Mouse (Mus musculus) kidney, adult 11 months (tissue): ENCODE measurements at regions not wholly inside any gene's neighbourhood (a gene's known extent, or its start where the extent isn't known, plus 50 kb on each side); places are given as distances from the start of the nearest gene placed in this dataset.

Experiments
- DNase-seq: peaks from one replicate; pipeline ENCODE4 v3.0.0; 2022

DNA sequence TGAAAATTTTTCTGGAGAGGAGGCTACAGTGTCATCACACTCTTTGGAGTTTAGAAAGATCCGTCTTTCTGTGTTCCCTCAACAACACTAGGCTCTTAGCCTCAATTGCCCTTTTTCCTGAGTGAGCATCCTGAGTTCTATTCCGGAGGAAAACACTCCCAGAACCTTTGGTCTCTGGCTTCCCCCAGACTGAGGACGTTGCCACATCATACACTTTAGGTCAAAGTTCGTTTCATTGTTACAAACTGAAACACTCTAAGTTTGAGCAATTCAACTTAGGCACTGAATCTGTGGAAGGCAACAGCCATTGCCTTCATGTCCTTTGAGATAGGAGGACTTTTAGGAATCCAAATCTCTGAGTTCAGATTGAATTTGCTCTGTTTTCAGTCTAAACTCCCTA lies 85.0 kb downstream of the Arl4a start:
- no peak for DNase-seq

DNA sequence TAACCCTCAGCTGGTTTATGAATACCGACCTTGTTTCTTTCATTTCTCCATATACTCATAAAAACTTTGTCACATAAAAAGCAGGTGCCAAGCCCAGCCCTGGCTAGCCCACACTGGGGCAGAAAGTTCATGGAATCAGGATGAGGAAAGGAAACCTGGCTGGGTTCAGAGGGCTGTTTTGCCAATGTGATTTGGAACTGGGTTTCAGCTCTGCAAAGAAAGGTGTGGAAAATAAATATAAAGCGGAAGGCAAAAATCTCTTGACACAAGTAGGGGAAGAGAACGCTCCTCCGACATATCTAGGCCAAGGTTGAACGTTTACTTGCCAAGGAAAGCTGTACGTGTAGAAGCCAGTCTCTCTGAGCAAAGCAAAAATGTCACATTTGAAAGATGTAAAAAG lies 85.9 kb downstream of the Arl4a start:
- DNase-seq, result no peak

DNA sequence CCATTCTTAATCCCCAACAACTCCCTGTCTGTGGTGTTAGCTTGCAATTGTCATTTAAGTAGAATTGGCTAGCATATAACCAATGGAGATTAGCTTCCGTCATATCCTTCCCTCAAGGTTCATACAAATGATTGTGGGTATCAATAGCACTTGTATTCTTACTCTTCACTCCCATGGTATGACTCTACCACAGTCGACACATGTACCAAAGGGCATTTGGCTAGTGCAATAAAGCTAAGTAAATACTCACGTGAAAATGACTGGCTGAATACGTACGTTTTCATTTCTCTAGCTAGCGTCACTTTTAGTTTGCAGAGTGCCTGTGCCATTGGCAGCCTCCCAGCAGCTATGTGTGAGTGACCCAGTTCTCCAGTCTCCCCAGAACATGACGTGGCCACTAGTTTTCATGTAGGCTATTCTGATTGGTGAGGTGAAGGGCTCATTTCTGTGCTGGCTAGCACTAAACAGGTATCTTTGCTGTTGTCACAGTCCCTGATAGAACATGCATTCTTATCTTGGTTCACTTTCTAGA lies 87.5 kb downstream of the Arl4a start:
- DNase-seq, result no peak

DNA sequence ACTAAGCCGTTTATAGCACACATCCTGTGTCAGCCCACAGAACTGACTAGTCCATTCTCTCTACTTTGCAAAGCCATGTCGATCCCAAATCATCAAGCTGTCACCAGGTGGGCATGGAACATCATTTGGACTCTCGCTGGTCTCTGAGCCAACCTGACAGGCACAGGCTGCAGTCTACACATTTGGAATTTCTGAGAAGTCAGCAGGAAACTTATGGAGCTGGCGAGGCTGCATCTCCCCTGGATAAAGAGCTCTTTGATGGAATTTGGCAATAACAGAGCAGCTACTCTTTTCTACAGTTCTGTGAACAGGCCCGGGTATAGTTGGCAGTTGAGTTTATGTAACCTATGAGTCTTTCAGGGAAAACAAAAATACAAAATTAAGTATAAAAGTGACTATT lies 94.9 kb downstream of the Arl4a start:
- no peak for DNase-seq

DNA sequence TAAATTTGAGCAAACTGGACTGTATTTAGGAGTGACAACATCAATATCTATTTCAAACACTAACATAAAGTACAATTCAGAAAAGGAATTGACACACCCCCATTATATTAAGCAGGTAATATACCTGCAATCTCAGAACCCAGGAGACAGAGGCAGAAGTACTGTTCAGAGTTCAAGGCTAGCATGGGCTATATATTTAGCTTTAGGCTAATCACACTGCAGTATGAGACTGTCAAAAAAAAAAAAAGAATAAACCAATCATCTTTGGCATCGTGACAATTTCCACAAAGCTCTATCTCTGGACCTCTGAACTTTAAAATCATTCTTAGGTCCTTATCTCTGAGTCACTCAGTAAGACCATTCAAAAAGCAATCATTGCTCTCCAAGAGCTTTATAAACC lies 96.7 kb downstream of the Arl4a start:
- DNase-seq, result no peak

DNA sequence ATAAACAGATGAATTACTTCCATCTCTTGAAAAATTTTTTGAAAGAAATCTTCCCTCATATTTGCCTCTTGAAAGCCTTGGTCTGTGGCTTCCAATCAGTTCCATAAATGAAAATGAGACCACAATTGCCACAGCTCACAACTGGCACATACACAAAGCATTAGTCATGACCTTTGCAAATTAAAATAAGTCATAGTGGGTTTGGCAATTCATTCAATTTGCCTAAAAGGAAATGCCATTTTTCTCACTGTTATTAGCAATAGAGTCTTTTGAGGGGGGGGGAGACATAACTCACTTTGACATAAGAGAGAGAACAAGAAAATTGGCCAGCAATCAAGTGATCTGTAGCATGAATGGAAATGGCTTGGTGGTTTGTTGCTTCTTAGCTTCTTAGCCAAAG lies 98.8 kb downstream of the Arl4a start:
- no peak for DNase-seq

DNA sequence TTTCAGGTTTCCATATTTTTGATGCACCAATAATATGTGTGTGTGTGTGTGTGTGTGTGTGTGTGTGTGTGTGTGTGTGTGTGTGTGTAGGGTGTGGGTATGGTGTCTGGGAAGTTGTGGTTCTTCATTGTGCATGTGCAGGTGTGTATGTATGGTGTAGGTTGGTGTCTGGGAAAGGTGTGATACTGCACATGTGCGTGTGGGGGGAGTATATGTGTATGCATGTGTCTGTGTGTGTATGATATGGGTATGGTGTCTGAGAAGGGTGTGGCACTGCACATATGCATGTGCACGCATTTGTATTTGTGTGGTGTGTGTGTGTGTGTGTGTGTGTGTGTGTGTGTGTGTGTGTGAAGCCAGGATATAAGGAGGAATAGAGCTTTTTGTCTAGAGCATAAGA lies 99.6 kb downstream of the Arl4a start:
- DNase-seq, result no peak

DNA sequence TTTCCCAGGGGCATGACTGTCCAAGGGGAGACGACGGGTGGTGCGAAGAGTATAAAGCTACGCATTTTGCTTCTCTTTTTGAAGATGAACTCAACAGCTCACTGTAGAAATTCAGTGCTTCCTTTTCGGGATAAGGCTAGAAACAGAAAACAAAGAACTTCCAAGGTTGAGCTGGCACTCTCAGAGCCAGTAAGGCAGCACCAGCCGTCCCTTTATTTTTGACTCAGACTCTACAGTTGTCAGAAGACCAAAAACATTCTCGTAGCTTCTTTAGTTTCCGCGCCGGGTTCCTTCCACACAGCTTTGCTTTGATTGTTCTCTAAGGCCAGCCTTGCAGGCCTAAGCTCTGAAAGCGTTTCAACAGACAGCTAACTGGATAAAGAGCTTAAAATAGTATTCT lies 101.5 kb downstream of the Arl4a start:
- no peak for DNase-seq

DNA sequence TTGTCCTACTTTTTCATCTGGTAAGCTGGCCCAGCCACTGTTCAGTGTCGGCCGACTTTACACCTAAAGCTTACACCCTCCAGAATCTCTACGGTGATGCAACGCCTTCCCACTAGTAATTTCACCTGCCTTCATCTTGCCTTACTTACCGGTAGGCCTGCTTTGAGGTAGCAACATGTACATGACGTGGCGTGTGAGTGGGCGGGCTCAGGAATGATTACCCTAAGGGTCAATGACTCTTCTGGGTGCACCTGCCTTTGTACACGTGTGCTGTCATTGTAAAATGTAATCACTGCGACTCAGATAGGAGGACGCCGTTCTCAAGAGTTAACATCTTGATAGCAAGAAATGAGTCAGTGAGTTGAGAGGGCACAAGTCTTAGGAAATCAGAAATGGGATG lies 102.0 kb downstream of the Arl4a start:
- no peak for DNase-seq

DNA sequence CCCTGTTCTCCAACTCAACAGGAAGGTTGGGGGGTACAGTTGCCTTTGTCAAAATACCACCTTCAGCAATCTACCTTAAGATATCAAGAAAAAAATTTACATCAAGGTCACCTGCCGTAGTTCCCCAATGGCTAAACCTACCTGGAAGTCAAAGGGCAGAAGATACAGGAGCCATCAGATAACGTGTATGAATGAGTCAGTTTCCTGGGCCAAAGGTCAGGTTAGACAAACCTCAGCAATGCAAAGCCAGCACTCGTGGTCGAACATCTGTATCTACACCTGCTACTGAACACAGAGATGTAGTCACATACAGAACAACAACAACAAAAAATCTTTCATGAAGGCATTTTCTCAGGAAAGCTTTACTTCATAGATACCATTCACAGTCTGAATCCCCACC lies 102.9 kb downstream of the Arl4a start:
- DNase-seq, result no peak

DNA sequence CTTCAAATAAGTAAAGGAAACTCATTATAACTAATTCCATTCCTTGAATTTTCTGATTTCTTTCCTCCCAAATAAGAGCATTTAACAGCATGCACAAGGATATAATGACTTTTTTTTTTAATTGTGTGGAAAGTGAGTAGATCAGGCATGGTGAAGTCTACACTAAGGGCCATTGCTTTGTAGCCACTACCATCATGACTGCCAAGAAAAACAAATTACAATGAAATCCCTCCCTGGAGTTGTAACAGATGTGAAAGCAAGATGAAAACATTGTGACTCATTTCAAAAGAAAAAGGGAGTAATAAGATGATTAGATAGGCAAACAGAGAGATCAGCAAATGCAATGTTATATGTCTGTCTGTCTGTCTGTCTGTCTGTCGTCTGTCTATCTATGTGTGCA lies 106.6 kb downstream of the Arl4a start:
- no peak for DNase-seq

DNA sequence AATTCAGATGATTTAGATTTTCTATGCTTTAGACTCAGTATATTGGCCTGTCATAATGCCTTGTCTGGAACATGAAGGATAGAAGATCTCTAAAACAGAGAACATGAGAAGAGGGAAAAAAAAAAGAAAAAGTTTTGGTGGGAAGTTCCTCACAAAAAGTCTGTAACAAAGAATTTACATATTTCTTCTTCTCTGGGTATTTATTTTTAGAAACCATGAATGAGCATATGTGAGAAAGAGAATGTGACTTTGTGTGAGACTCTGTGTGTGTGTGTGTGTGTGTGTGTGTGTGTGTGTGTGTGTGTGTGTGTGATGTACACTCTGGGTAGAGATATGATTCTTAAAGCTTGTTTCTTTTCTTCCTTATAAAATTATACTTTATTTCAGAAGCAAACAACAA lies 109.9 kb downstream of the Arl4a start:
- no peak for DNase-seq

DNA sequence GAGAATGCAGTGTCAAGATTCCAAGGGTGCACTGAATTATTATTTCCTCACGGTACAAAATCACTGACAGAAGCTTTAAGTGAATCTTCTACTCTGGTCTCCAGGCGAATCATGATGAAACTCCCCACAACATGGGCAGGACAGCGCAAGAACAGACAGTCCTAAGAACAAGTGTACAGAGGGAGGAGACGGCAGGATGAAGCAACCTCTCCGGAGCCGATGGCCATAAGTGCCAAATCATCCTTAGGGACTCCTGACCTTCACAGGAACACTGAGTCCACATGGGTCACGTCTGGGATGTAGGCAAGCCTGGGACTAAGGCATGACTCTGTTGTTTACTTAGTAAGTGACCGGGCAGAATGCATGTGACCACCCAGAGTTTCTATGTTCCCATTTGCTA lies 110.8 kb downstream of the Arl4a start:
- DNase-seq, result no peak

DNA sequence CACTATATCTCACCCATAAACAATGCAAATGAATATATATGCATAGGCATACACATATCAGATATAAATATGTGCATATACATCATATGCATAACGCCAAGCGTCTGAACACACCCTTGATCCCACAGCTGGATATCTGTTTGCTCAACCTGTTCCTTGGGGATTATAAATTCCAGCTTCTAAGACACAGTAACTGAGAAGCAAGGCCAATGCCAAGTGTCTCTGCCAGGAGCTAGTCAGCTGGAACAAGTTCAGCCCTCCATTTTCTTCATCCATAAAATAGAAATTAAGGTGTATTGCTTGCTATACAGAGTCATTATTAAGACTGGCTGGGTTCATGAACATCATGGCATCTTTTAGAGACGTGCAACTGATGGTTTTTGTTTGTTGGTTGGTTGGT lies 116.3 kb downstream of the Arl4a start:
- peak; percentile 10 for DNase-seq

DNA sequence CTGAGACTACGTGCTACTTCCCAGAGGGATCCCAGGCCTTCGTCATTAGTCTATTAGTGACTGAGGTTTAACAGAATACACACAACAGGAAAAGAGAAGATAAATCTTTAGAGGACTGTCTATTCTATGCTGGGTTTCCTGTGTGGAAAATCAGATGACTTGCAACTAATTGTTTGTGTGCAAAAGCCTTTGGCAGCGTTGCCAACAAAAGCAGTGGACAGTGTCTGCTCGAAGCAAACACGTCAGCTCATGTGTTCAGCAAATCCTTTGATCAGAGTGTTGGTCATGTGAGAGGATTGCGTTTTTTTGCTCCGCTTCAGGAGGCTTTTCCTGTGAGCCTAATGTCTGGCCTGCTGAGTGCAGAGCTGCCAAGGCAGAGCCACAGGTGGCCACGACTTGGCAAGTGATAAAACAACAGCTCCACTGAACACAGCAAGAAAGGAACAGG lies 117.3 kb downstream of the Arl4a start:
- peak; percentile 73 for DNase-seq

DNA sequence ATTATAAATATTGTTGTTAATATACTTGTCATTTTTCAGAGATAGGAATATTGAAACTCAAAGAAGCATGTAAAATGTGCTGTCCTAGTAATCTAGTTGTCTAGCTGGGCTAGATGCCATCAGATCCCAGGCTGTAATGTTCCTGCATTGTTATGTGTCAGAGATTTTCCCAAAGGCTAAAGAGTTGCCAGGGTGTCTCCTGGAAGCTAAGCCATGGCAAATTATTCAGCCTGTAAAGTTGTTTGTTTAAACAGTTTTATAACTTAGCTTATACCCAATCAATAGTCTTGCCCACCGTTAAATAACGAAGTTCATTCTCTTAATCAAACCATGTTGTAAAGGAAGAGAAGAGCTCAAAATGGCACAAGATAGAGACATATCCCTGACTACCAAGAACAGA lies 117.9 kb downstream of the Arl4a start:
- no peak for DNase-seq

DNA sequence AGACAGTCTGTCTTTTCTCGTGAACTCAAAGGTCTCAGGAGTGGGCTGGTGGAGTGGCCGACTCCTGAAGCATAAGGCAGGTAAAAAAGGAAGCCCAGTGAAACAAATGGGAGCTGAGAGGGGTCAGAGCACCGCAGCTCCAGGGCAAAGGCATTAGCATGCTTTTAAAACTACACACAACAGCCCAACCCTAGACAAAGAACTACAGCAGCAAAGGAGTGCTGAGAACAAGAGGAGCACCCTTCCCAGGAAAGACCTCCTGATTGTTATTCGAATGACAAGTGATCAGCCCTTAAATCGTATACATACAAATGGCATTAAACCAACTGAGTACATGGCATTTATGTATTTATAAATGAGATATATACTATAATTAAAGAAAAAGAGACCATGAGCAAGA lies 149.3 kb downstream of the Arl4a start:
- DNase-seq, result no peak

DNA sequence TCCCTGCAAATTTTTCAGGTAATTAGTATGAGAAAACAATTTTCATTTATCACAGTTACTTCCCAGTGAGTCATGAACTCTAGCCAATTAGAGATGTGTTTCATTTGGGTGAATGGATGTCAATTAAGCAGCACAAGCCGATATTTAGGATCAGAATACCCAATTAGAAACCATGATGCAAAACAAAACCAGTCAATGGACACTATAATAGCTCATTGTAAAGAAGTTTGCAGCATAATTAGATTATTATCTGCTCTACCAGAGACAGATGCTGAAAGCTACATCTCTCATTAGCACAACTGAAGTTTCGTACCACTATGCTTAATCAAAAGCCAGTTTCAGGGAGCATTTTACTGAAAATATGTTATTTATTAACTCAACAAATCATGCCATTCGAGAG lies 152.5 kb downstream of the Arl4a start:
- no peak for DNase-seq

DNA sequence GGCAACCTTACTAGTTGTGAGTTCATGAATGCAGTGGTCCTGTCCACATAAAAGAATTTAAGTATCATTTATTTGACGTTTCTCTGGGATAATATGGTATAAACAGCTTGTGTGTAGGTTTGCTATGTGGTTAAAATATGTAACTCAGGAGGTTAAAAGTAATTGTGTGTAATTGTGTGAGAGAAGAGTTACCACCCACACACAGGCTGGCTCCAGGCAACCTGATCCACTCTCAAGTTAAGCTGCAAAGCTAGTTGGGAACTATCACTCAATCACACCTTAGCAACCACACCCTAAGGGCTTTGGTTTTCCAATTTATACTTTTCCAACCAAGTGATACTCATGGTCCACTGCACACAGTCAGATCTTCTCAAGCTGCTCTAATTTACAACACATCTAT lies 157.5 kb downstream of the Arl4a start:
- no peak for DNase-seq

DNA sequence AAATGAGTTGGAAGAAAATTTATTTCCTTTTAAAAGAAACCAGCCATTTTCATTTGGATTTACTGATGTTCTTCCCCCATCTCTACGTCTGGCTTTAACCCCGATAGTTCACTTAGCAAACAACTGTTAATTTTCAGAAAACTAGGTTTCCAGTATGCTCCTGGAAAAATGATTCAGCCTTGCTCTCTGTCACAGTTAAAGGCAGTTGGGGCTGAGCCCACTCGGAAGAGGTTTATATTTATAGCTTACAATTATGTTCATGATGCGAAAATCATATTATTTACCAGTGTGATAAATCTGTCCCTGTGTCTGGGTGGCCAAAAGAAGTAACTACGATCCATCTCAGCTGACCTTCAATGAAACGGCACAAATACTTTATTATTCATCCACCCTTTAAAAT lies 163.9 kb downstream of the Arl4a start:
- DNase-seq, result no peak

DNA sequence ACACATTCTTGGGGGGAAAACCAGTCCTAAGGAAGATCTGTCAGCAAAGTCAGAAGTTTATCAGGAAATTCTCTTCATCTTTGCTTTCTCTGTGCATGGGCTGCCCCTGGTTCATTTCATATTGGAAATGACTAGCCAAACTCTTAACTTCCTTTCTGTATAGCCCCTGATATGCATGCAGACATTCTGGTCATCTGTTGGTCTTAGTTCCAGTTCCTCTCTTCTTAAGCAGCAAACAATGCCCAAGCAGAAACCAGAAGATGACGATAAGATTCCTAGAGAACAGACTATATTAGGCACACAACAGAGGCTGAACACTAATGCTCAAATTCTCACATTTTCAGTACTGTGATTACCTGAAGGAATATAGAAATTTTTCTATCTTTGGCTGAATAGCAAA lies 176.0 kb downstream of the Arl4a start:
- DNase-seq, result no peak

DNA sequence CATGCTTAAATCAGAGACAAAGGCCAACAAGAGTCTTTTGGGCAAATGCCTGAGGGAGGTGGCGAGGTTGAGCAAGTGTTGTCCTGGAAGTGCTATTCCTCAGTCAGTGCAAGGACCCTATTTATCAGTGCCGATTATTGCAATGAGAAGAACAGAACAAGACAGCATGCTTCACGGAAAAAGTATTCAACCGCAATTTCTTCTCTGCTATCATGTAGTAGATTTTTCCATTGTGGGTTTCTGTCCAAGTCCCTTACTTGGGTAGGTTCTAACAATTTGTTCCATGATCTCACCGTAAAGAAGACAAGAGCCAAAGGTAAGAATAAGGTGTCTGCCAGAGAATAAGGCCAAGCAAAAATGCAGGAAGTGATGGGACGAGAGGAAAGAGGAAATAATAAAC lies 186.2 kb downstream of the Arl4a start:
- DNase-seq, result no peak

DNA sequence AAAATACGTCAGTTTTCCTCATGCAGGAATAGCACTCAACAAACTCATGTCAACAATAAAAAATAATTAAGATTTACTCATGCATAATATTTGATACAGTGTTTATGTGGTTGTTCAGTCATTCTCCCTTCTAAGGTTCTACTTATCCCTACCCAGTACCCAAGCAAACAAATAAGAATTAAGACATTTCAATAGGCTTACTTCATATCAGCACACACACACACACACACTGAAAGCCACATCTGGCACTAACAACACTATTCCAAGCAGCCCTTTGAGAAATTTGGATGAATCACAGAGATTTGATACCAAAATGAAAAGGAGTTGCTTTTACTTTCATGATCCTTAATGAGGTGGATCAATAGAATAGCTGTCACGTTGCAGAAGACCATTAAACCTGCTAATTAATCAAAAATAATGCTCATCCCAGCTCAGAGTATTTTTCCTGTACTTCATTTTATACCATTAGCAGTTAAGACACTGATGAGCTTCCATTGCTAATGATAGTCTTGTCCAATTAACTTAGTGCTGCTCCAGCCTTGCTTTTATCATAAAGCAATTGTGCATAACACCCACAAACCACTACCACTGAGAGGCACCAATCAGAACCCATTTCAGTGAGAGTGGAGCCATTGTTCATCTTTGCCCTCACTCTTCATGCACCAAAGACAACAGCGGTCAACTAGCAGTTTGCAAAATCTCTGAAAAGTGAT lies 188.3 kb downstream of the Arl4a start:
- DNase-seq, result no peak

DNA sequence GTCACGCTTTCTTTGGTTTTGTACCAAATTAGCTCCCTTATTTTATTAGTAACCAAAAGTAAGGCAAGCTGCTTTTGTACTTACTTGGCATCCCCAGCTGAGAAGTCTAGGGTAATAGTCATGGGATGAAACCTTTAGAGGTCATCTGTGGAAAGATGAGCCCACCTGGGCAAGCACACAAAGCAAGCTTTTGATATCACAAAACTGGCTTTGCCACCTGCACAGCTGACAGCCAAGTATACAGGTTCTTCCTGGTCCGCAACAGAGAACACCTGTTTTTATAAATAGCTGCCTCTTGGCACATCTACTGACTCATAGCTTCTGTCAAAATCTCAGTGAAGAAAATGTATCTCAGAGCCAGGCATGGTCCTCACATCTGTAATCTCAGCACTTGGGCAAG lies 197.2 kb downstream of the Arl4a start:
- DNase-seq, result no peak

DNA sequence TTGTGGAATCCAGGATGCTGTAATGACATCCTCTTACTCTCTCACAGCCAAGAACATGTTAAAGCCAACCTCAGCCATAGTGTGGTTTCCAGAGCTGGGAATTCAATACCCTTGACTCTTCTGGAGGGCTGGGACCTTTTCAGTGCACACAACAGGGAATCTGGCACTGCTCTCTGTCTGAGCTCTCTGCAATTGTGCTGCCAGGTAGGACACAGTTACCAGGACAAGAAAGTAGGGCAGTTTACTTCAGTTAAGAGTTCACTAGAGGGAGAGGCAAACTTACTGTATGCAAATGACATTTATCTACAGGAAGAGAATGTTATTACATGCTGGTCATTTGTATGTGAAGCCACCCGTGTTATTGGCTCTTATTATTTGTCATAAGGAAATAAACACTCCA lies 197.6 kb downstream of the Arl4a start:
- DNase-seq, result no peak
